Comparison of ENCODE assay signal across 25 mouse cellular contexts in genomic region chr9:18226644-18227043, GRCm38 (mm10).
"Had no signal": no experiment of that assay in that cellular context is flagged by ENCODE, and none has a peak within 500 bp of the region (broad histone marks: within the 10 kb centered on the region; RNA-seq: fewer than 3 reads in every experiment).

No protein-coding gene starts in this region.

- H3K9me3 ChIP-seq: heart, embryonic 15.5 days; hindbrain, embryonic 13.5 days; hindbrain, embryonic 15.5 days; limb, embryonic 15.5 days had no signal

- H3K27me3 ChIP-seq: heart, embryonic 13.5 days; heart, embryonic 15.5 days; hindbrain, embryonic 13.5 days; hindbrain, embryonic 15.5 days; kidney, embryonic 15.5 days; limb, embryonic 13.5 days; limb, embryonic 15.5 days had no signal

- H3K36me3 ChIP-seq: heart, embryonic 10.5 days; heart, embryonic 13.5 days; heart, embryonic 15.5 days; hindbrain, embryonic 13.5 days; hindbrain, embryonic 15.5 days; kidney, embryonic 15.5 days; limb, embryonic 13.5 days; limb, embryonic 15.5 days had no signal

- H3K9ac ChIP-seq: heart, embryonic 13.5 days; heart, embryonic 15.5 days; hindbrain, embryonic 13.5 days; hindbrain, embryonic 15.5 days; kidney, embryonic 15.5 days; limb, embryonic 13.5 days; limb, embryonic 15.5 days had no signal

- H3K4me1 ChIP-seq: heart, embryonic 10.5 days; heart, embryonic 13.5 days; heart, embryonic 15.5 days; hindbrain, embryonic 13.5 days; hindbrain, embryonic 15.5 days; kidney, embryonic 15.5 days; limb, embryonic 13.5 days; limb, embryonic 15.5 days had no signal

- H3K4me3 ChIP-seq: gastrocnemius, adult 2 months; heart, embryonic 10.5 days; heart, embryonic 13.5 days; heart, embryonic 15.5 days; hindbrain, embryonic 13.5 days; hindbrain, embryonic 15.5 days; kidney, embryonic 15.5 days; limb, embryonic 13.5 days; limb, embryonic 15.5 days had no signal

- ATAC-seq: hindbrain, postnatal 0 days; intestine, embryonic 16.5 days had no signal

- H3K4me2 ChIP-seq: heart, embryonic 13.5 days; heart, embryonic 15.5 days; hindbrain, embryonic 13.5 days; hindbrain, embryonic 15.5 days; kidney, embryonic 15.5 days; limb, embryonic 13.5 days; limb, embryonic 15.5 days had no signal

- DNase-seq: gastrocnemius, adult 2 months; gastrocnemius, postnatal 10 days; gastrocnemius, postnatal 25 days; heart, adult 18-20 months; heart, postnatal 14 days; heart, postnatal 36 days; kidney, adult 11 months; kidney, adult 2 months; kidney, adult 9 months; kidney, postnatal 14 days; kidney, postnatal 36 days; layer of hippocampus, adult 9-11 months; layer of hippocampus, postnatal 36 days; left cerebral cortex, postnatal 4 days had no signal

- H3K27ac ChIP-seq: gastrocnemius, adult 2 months; heart, embryonic 10.5 days; heart, embryonic 13.5 days; heart, embryonic 15.5 days; hindbrain, embryonic 13.5 days; hindbrain, embryonic 15.5 days; hindbrain, postnatal 0 days; kidney, embryonic 15.5 days; kidney, postnatal 0 days; limb, embryonic 13.5 days; limb, embryonic 15.5 days had no signal
